Mouse (Mus musculus): ENCODE data around the gene Apobr.

The Apobr gene

GRCm38 (mm10) chr7:126596414-126596813 is 11.7 kb downstream of the Apobr start:
- in situ Hi-C loops (cut with MboI; ENCODE audit: low sequenced_read_pairs) = no loop called here

GRCm38 (mm10) chr7:126598919-126599318 is 14.2 kb downstream of the Apobr start:
- in situ Hi-C loops (cut with MboI; ENCODE audit: low sequenced_read_pairs) = no loop called here

- in situ Hi-C loops (cut with MboI; ENCODE audit: low sequenced_read_pairs) = no loop called here
These were observed 17.2 kb downstream of the Apobr start for GRCm38 (mm10) chr7:126601896-126602295.

- in situ Hi-C loops (cut with MboI; ENCODE audit: low sequenced_read_pairs) = no loop called here
These were observed 17.9 kb downstream of the Apobr start for GRCm38 (mm10) chr7:126602650-126603049.

- in situ Hi-C loops (cut with MboI; ENCODE audit: low sequenced_read_pairs) = no loop called here
These were observed 21.9 kb downstream of the Apobr start for GRCm38 (mm10) chr7:126606611-126607010.

GRCm38 (mm10) chr7:126607064-126607463 is 22.3 kb downstream of the Apobr start:
- in situ Hi-C loops (cut with MboI; ENCODE audit: low sequenced_read_pairs) = no loop called here

- in situ Hi-C loops (cut with MboI; ENCODE audit: low sequenced_read_pairs) = no loop called here
These were observed 23.1 kb downstream of the Apobr start for GRCm38 (mm10) chr7:126607796-126608195.

GRCm38 (mm10) chr7:126612736-126613135 is 28.0 kb downstream of the Apobr start:
- in situ Hi-C loops (cut with MboI; ENCODE audit: low sequenced_read_pairs) = no loop called here

- in situ Hi-C loops (cut with MboI; ENCODE audit: low sequenced_read_pairs) = no loop called here
These were observed 32.0 kb downstream of the Apobr start for GRCm38 (mm10) chr7:126616707-126617106.

- in situ Hi-C loops (cut with MboI; ENCODE audit: low sequenced_read_pairs) = no loop called here
These were observed 35.0 kb downstream of the Apobr start for GRCm38 (mm10) chr7:126619559-126620275.

GRCm38 (mm10) chr7:126621452-126622359 is 37.0 kb downstream of the Apobr start:
- in situ Hi-C loops (cut with MboI; ENCODE audit: low sequenced_read_pairs) = no loop called here

- in situ Hi-C loops (cut with MboI; ENCODE audit: low sequenced_read_pairs) = no loop called here
These were observed 38.6 kb downstream of the Apobr start for GRCm38 (mm10) chr7:126623381-126623780.

GRCm38 (mm10) chr7:126624774-126625173 is 40.0 kb downstream of the Apobr start:
- in situ Hi-C loops (cut with MboI; ENCODE audit: low sequenced_read_pairs) = loop anchor here (5.0 kb wide), 1 partner anchor 32 kb away; the partner anchor contains the start of gene Il27

GRCm38 (mm10) chr7:126625369-126625768 is 40.6 kb downstream of the Apobr start:
- in situ Hi-C loops (cut with MboI; ENCODE audit: low sequenced_read_pairs) = loop anchor here (5.0 kb wide), 1 partner anchor 33 kb away; the partner anchor contains the start of gene Il27

- in situ Hi-C loops (cut with MboI; ENCODE audit: low sequenced_read_pairs) = loop anchor here (5.0 kb wide), 1 partner anchor 34 kb away; the partner anchor contains the start of gene Il27
These were observed 41.3 kb downstream of the Apobr start for GRCm38 (mm10) chr7:126625807-126626600.

GRCm38 (mm10) chr7:126628111-126628510 is 43.4 kb downstream of the Apobr start:
- in situ Hi-C loops (cut with MboI; ENCODE audit: low sequenced_read_pairs) = loop anchor here (5.0 kb wide), 1 partner anchor 36 kb away; the partner anchor contains the start of gene Il27

GRCm38 (mm10) chr7:126629915-126630314 is 45.2 kb downstream of the Apobr start:
- in situ Hi-C loops (cut with MboI; ENCODE audit: low sequenced_read_pairs) = loop anchor here (5.0 to 10.0 kb wide), 2 partner anchors 38 to 55 kb away; partner anchors contain the start of gene Il27

- in situ Hi-C loops (cut with MboI; ENCODE audit: low sequenced_read_pairs) = loop anchor here (10.0 kb wide), 1 partner anchor 56 kb away; no protein-coding TSS in a partner anchor
These were observed 46.2 kb downstream of the Apobr start, which contains the start of gene Nupr1 for GRCm38 (mm10) chr7:126630824-126631518. Nupr1 (minus strand) TSS chr7:126630861.

- in situ Hi-C loops (cut with MboI; ENCODE audit: low sequenced_read_pairs) = loop anchor here (10.0 kb wide), 1 partner anchor 58 kb away; no protein-coding TSS in a partner anchor
These were observed 47.7 kb downstream of the Apobr start for GRCm38 (mm10) chr7:126632478-126632877.

GRCm38 (mm10) chr7:126635375-126635774 is 50.6 kb downstream of the Apobr start:
- in situ Hi-C loops (cut with MboI; ENCODE audit: low sequenced_read_pairs) = loop anchor here (10.0 kb wide), 1 partner anchor 61 kb away; no protein-coding TSS in a partner anchor

Data from CH12F3 (cell line).